ENCODE assay signal across 27 mouse cellular contexts in genomic region chr17:86870586-86870985, GRCm38 (mm10). TPM values are rescaled to one million over a fixed set of nuclear protein-coding genes. Genes with fewer than 3 reads are reported as not detected.
"Had no signal": no experiment of that assay in that cellular context is flagged by ENCODE, and none has a peak within 500 bp of the region (broad histone marks: within the 10 kb centered on the region; RNA-seq: fewer than 3 reads in every experiment).

No protein-coding gene starts in this region.

- H3K4me2 ChIP-seq: limb, embryonic 12.5 days; limb, embryonic 15.5 days; liver, embryonic 11.5 days; lung, embryonic 14.5 days; midbrain, embryonic 12.5 days; neural tube, embryonic 12.5 days; neural tube, embryonic 15.5 days; stomach, embryonic 15.5 days had no signal

- H3K9ac ChIP-seq: limb, embryonic 12.5 days; limb, embryonic 15.5 days; liver, embryonic 14.5 days; liver, postnatal 0 days; lung, embryonic 14.5 days; midbrain, embryonic 12.5 days; neural tube, embryonic 12.5 days; neural tube, embryonic 15.5 days; stomach, embryonic 15.5 days had no signal

- H3K9me3 ChIP-seq: limb, embryonic 12.5 days; limb, embryonic 15.5 days; midbrain, embryonic 12.5 days; neural tube, embryonic 12.5 days; neural tube, embryonic 15.5 days; stomach, embryonic 15.5 days had no signal

- H3K27me3 ChIP-seq: limb, embryonic 12.5 days; limb, embryonic 15.5 days; neural tube, embryonic 12.5 days; neural tube, embryonic 15.5 days; stomach, embryonic 15.5 days had no signal

- H3K27ac ChIP-seq: limb, embryonic 12.5 days; limb, embryonic 15.5 days; liver, embryonic 14.5 days; macrophage; midbrain, embryonic 12.5 days; neural tube, embryonic 12.5 days; neural tube, embryonic 15.5 days; stomach, embryonic 15.5 days had no signal

- H3K4me1 ChIP-seq: limb, embryonic 12.5 days; limb, embryonic 15.5 days; midbrain, embryonic 12.5 days; neural tube, embryonic 12.5 days; neural tube, embryonic 15.5 days; stomach, embryonic 15.5 days had no signal

- H3K36me3 ChIP-seq: limb, embryonic 12.5 days; limb, embryonic 15.5 days; midbrain, embryonic 12.5 days; neural tube, embryonic 12.5 days; neural tube, embryonic 15.5 days; stomach, embryonic 15.5 days had no signal

- DNase-seq: kidney, adult 2 months; kidney, postnatal 10 days; kidney, postnatal 36 days; left cerebral cortex, postnatal 4 days; liver, postnatal 0 days; lung, embryonic 14.5 days; right cerebral cortex, postnatal 14 days; spleen, adult 18-20 months; thymus, postnatal 25 days had no signal

- H3K4me3 ChIP-seq: limb, embryonic 12.5 days; limb, embryonic 15.5 days; midbrain, embryonic 12.5 days; neural tube, embryonic 12.5 days; neural tube, embryonic 15.5 days; stomach, embryonic 15.5 days had no signal

- ATAC-seq: liver, postnatal 0 days; lung, postnatal 0 days had no signal

RNA-seq across cellular contexts. Expression of gene Tmem247, which starts 46.6 kb away (rescaled TPM):
- total RNA-seq: layer of hippocampus, adult 8-10 months; layer of hippocampus, postnatal 14 days; left cerebral cortex, adult 8-10 months; left cerebral cortex, postnatal 14 days; left cerebral cortex, postnatal 4 days; megakaryocyte, adult 5-6 weeks; midbrain, postnatal 0 days had no signal
- polyA plus RNA-seq: kidney, adult 2 months; kidney, embryonic 14.5 days; limb, embryonic 12.5 days; limb, embryonic 15.5 days; liver, embryonic 11.5 days; liver, embryonic 14.5 days; liver, postnatal 0 days; lung, embryonic 14.5 days; lung, postnatal 0 days; macrophage; midbrain, embryonic 12.5 days; midbrain, postnatal 0 days; neural tube, embryonic 12.5 days; neural tube, embryonic 15.5 days; stomach, embryonic 15.5 days; thymus, postnatal 0 days had no signal
